Mouse (Mus musculus) heart, postnatal 0 days (tissue): ENCODE results near the gene Slc25a28.

ENCODE experiments used
- CTCF ChIP-seq: IDR thresholded peaks from 2 replicates; pipeline ENCODE4 v1.5.1; 2016; ENCODE audit warnings: antibody characterized with exemption, control low read depth, low read depth
- EP300 ChIP-seq: IDR thresholded peaks from 2 replicates; pipeline ENCODE4 v1.6.1; 2016; ENCODE audit warnings: antibody characterized with exemption, low read depth

DNA sequence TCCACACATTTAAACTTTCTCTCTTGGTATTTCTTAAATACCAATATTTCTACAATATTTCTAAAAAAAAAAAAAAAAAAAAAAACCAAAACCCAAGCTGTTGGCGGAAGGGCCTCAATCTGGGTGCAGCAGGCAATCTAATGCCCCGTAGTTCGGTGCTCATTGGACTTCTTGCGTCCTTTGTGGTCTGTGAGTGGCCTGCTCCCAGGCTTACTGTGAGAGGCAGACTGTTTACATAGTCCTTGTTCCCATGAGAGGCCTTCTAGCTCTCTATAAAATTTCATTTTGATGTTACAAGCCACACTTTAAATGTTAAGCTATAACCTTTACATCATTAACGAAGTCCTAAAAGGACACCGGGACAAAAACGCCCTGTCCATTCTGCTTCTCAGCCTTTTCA is 33.5 kb upstream of the Slc25a28 start:
- TF ChIP-seq EP300 (no peak), CTCF (no peak)
